Mouse (Mus musculus) lung, adult 2 months (tissue): ENCODE data around the gene Dpep1.

ENCODE experiments used
- CTCF ChIP-seq: fragments of 200-500 bp; IDR thresholded peaks from 2 replicates; pipeline ENCODE4 v1.5.1; 2011; ENCODE audit warnings: mild to moderate bottlenecking, low read length, control low read depth; ENCODE audit not compliant: insufficient read depth
- POLR2A ChIP-seq: fragments of 200-500 bp; IDR thresholded peaks from 2 replicates; pipeline ENCODE4 v1.6.1; 2011; ENCODE audit warnings: low read depth, mild to moderate bottlenecking, control low read depth, low read length, borderline replicate concordance; ENCODE audit errors: extremely low read depth

DNA sequence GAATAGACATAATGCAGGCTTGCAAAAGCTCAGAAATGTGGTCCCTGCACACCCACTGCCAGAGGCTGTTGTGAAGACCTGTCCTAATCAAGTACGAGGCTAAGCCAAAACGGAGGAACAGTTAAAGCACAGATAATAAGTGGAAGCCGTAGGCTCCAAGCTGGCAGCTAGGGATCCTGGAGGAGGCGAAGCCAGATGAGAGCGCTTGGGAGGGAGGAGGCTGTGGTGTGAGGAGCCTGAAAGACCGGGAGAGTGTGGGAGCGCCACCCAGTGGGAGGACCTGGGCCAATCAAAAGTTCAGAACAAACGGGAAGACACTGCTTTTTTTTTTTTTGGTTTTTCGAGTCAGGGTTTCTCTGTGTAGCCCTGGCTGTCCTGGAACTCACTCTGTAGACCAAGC, 4.6 kb downstream of the Dpep1 start:
- TF ChIP-seq CTCF (peak; percentile 70), POLR2A (no peak)
